Mouse (Mus musculus): ENCODE data around the gene Prkag2. TPM values are rescaled to one million over a fixed set of nuclear protein-coding genes. Genes with fewer than 3 reads are reported as not detected.

The Prkag2 gene
- polyA plus RNA-seq, 1 experiment = 6.2 TPM

DNA sequence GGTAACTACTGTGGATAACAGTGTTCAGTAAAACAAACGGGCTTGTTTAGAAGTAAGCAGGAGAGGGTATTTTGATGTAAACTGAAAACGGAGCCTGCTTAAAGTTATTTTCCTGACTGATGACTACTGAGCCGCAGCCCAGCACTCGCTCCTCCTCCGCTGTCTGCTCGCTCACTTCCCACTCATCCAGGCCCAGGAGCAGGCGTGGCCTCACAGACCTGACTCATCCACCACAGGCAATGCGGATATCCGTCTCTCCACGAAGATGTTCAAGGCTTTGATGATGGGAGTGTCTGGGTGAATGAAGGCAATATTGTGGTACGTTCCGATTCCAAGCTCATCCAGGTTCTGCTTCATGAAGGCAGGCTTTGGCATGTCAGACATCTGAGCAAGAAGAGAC is 229.2 kb downstream of the Prkag2 start:
- Histone ChIP-seq H3K36me3 (ENCODE audit: control insufficient read depth, insufficient read depth) (no peaks in the 10 kb centered on the region), H3K4me3 (ENCODE audit: insufficient read depth, poor library complexity, severe bottlenecking) (no peak overlapping the region), H3ac (ENCODE audit: control insufficient read depth, insufficient read length, low read depth) (no peak overlapping the region), H3K79me2 (ENCODE audit: control insufficient read depth, insufficient read depth) (no peaks in the 10 kb centered on the region), H3K79me3 (ENCODE audit: low read depth) (no peaks in the 10 kb centered on the region), H3K27me3 (ENCODE audit: control insufficient read depth, insufficient read depth, insufficient read length) (no peaks in the 10 kb centered on the region)
- TF ChIP-seq USF1 (IDR thresholded peaks at IDR 0.05; ENCODE audit: low read depth) (no peak), MAX (IDR thresholded peaks at IDR 0.05) (no peak), FOSL1 (IDR thresholded peaks at IDR 0.05; ENCODE audit: insufficient read depth, low read length, poor library complexity, severe bottlenecking) (no peak), MYOD1 (IDR thresholded peaks at IDR 0.05; ENCODE audit: control insufficient read depth, insufficient read length, low read depth) (no peak), CEBPB (IDR thresholded peaks at IDR 0.05; ENCODE audit: low read depth) (no peak)

DNA sequence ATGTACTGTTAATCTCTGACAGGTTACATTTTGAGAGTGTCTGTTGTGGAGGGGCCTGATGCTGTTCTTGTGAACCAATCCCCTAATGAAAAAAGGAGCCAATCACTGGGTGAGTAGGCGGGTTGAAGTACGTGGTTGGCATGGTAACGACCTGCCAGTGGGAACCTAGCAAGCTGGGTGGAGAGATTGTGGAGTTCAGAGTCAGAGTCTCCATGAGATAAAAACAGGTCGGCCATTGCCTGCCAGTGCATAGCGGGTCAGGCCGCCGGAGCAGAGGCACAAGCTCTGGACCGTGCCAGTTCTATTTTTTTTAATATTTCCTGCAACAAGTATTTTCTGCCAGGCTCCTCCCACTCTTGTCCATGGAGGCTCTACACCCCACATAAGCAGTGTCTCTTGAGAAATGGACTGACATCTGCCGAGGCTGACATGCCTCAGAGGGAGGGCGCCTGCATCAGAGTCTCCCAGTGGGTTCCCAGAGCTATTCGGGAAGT is 230.6 kb downstream of the Prkag2 start:
- Histone ChIP-seq H3K36me3 (ENCODE audit: control insufficient read depth, insufficient read depth) (no peaks in the 10 kb centered on the region), H3K4me3 (ENCODE audit: insufficient read depth, poor library complexity, severe bottlenecking) (no peak overlapping the region), H3K79me3 (ENCODE audit: low read depth) (no peaks in the 10 kb centered on the region), H3K27me3 (ENCODE audit: control insufficient read depth, insufficient read depth, insufficient read length) (no peaks in the 10 kb centered on the region), H3K79me2 (ENCODE audit: control insufficient read depth, insufficient read depth) (no peaks in the 10 kb centered on the region), H3ac (ENCODE audit: control insufficient read depth, insufficient read length, low read depth) (no peak overlapping the region)
- TF ChIP-seq MYOG (IDR thresholded peaks at IDR 0.05; ENCODE audit: control insufficient read depth, extremely low read depth, insufficient read length) (no peak), USF1 (IDR thresholded peaks at IDR 0.05; ENCODE audit: low read depth) (no peak), CEBPB (IDR thresholded peaks at IDR 0.05; ENCODE audit: low read depth) (no peak), MAX (IDR thresholded peaks at IDR 0.05) (no peak), FOSL1 (IDR thresholded peaks at IDR 0.05; ENCODE audit: insufficient read depth, low read length, poor library complexity, severe bottlenecking) (no peak), CTCF (IDR thresholded peaks at IDR 0.05; ENCODE audit: control insufficient read depth, insufficient read depth, insufficient read length) (no peak), MYOD1 (IDR thresholded peaks at IDR 0.05; ENCODE audit: control insufficient read depth, insufficient read length, low read depth) (no peak)

DNA sequence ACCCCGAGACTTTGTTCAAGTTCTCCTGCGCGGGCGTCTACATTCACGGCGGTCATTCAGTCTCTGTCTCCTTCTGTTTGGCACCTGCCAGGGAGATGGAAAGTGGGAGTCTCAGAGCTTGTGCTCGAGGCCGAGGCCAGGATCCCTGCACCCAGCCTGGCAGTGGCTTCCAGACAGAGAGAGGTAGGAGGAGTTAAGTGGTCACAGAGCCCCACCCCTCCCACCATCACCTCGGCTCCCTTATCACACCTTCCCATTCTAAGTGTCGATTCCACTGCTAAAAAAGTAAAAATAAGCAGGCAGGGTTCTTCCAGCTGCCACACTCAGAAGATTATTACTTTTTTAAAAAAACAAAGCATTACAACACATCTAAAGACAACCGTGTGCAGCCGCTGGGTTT is 236.6 kb downstream of the Prkag2 start:
- H3K79me2 ChIP-seq (ENCODE audit: control insufficient read depth, insufficient read depth) = no peaks in the 10 kb centered on the region
- no peaks in the 10 kb centered on the region for H3K36me3 ChIP-seq (ENCODE audit: control insufficient read depth, insufficient read depth)
- no peak overlapping the region for H3ac ChIP-seq (ENCODE audit: control insufficient read depth, insufficient read length, low read depth)
- no peaks in the 10 kb centered on the region for H3K79me3 ChIP-seq (ENCODE audit: low read depth)
- TF ChIP-seq USF1 (IDR thresholded peaks at IDR 0.05; ENCODE audit: low read depth) (no peak), FOSL1 (IDR thresholded peaks at IDR 0.05; ENCODE audit: insufficient read depth, low read length, poor library complexity, severe bottlenecking) (no peak), CTCF (IDR thresholded peaks at IDR 0.05; ENCODE audit: control insufficient read depth, insufficient read depth, insufficient read length) (no peak), MYOG (IDR thresholded peaks at IDR 0.05; ENCODE audit: control insufficient read depth, extremely low read depth, insufficient read length) (no peak), MYOD1 (IDR thresholded peaks at IDR 0.05; ENCODE audit: control insufficient read depth, insufficient read length, low read depth) (no peak), CEBPB (IDR thresholded peaks at IDR 0.05; ENCODE audit: low read depth) (no peak), MAX (IDR thresholded peaks at IDR 0.05) (no peak)
- H3K27me3 ChIP-seq (ENCODE audit: control insufficient read depth, insufficient read depth, insufficient read length) = no peaks in the 10 kb centered on the region
- no peak overlapping the region for H3K4me3 ChIP-seq (ENCODE audit: insufficient read depth, poor library complexity, severe bottlenecking)

DNA sequence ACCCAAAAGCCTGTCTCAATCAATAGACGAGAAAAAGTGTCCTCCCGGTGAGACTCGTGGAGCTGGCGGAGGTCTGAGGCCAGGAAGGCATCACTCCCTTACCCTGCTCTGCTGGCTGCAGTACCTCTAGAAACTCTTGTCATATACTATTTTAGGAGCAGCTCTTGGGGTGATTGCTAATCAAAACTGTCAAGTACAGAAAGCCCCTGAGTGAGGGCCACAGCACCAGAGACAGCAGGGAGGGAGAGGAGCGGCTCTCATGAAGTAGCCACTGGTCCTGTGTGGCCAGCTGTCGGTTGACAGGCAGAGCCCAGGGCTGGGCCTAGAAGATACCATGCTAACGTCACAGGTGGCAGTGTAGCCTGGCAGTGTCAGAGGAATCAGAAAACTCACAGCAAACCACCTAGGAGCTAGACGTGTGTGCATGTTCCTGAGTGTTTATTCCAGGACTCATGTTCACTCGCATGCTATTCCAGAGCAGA is 239.0 kb downstream of the Prkag2 start:
- H3K4me3 ChIP-seq (ENCODE audit: insufficient read depth, poor library complexity, severe bottlenecking) = no peak overlapping the region
- H3K27me3 ChIP-seq (ENCODE audit: control insufficient read depth, insufficient read depth, insufficient read length) = no peaks in the 10 kb centered on the region
- H3K79me3 ChIP-seq (ENCODE audit: low read depth) = no peaks in the 10 kb centered on the region
- H3ac ChIP-seq (ENCODE audit: control insufficient read depth, insufficient read length, low read depth) = no peak overlapping the region
- no peaks in the 10 kb centered on the region for H3K79me2 ChIP-seq (ENCODE audit: control insufficient read depth, insufficient read depth)
- H3K36me3 ChIP-seq (ENCODE audit: control insufficient read depth, insufficient read depth) = no peaks in the 10 kb centered on the region
- TF ChIP-seq FOSL1 (IDR thresholded peaks at IDR 0.05; ENCODE audit: insufficient read depth, low read length, poor library complexity, severe bottlenecking) (no peak), CEBPB (IDR thresholded peaks at IDR 0.05; ENCODE audit: low read depth) (no peak), CTCF (IDR thresholded peaks at IDR 0.05; ENCODE audit: control insufficient read depth, insufficient read depth, insufficient read length) (no peak), USF1 (IDR thresholded peaks at IDR 0.05; ENCODE audit: low read depth) (no peak), MYOD1 (IDR thresholded peaks at IDR 0.05; ENCODE audit: control insufficient read depth, insufficient read length, low read depth) (no peak), MAX (IDR thresholded peaks at IDR 0.05) (no peak)

DNA sequence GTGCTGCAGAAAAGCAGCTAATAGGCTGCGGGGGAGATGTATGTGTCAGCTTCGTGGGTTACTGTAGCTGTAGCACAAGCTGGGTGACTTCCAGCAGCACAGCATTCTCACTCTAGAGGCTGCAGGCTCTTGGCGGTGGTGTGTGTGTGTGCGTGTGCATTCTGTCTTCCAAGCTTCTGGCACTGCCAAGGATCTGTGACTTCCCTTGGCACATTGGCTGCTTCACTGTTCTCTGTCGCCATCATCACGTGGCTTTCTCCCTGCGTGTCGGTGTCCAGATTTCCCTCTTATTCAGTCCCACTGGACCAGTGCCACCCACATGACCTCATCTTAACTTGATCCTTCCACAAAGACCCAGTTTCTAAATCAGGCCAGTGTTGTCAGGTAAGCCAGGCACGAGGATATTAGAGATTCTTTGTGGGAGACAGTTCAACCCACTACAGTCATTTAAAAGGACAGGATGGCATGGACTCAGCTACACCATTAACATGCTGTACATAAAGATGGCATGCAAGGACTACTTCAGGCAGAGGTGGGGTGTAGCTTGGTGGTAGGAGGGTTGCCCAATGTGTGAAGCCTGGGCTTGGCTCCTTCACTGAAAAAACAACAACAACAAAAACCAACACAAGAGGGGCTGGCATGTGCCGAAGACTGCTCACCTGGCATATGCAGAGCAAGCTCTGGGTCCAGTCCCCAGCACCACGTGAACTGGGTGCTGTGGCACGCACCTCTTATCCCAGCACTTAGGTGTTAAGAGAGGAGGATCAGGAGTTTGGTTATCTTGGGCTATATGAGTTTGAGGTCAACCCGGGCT is 239.6 kb downstream of the Prkag2 start:
- H3K27me3 ChIP-seq (ENCODE audit: control insufficient read depth, insufficient read depth, insufficient read length) = no peaks in the 10 kb centered on the region
- no peaks in the 10 kb centered on the region for H3K79me3 ChIP-seq (ENCODE audit: low read depth)
- TF ChIP-seq MAX (IDR thresholded peaks at IDR 0.05) (peak; percentile 32), CTCF (IDR thresholded peaks at IDR 0.05; ENCODE audit: control insufficient read depth, insufficient read depth, insufficient read length) (no peak), MYOG (IDR thresholded peaks at IDR 0.05; ENCODE audit: control insufficient read depth, extremely low read depth, insufficient read length) (no peak), CEBPB (IDR thresholded peaks at IDR 0.05; ENCODE audit: low read depth) (no peak), USF1 (IDR thresholded peaks at IDR 0.05; ENCODE audit: low read depth) (peak; percentile 62), MYOD1 (IDR thresholded peaks at IDR 0.05; ENCODE audit: control insufficient read depth, insufficient read length, low read depth) (no peak), FOSL1 (IDR thresholded peaks at IDR 0.05; ENCODE audit: insufficient read depth, low read length, poor library complexity, severe bottlenecking) (no peak)
- H3ac ChIP-seq (ENCODE audit: control insufficient read depth, insufficient read length, low read depth) = no peak overlapping the region
- no peaks in the 10 kb centered on the region for H3K79me2 ChIP-seq (ENCODE audit: control insufficient read depth, insufficient read depth)
- H3K4me3 ChIP-seq (ENCODE audit: insufficient read depth, poor library complexity, severe bottlenecking) = no peak overlapping the region
- no peaks in the 10 kb centered on the region for H3K36me3 ChIP-seq (ENCODE audit: control insufficient read depth, insufficient read depth)
